Mouse (Mus musculus): ENCODE results near the gene Gsdmc3. TPM values are rescaled to one million over a fixed set of nuclear protein-coding genes. Genes with fewer than 3 reads are reported as not detected.
"Not testable (repeated sequence)": the region's sequence is repeated elsewhere in the genome, so short reads cannot be mapped to it uniquely, and the experiment has no call there.

Gsdmc3 gene
- not detected in 2 replicates for polyA plus RNA-seq (2012; rRNA removed)

- DNase-seq (ENCODE audit: extremely low spot score in 1 of 2, low spot score in 1 of 2), result not testable (repeated sequence)
Observed at GRCm38 (mm10) chr15:63878458-63878857, at the start of gene Gsdmc3. Gene Gsdmc3, minus strand, starts transcription at chr15:63878558.

GRCm38 (mm10) chr15:63926201-63926600, 47.8 kb upstream of the Gsdmc3 start:
- no peak for DNase-seq (ENCODE audit: extremely low spot score in 1 of 2, low spot score in 1 of 2)

GRCm38 (mm10) chr15:63924484-63924883, 46.1 kb upstream of the Gsdmc3 start:
- no peak for DNase-seq (ENCODE audit: extremely low spot score in 1 of 2, low spot score in 1 of 2)

- DNase-seq (ENCODE audit: extremely low spot score in 1 of 2, low spot score in 1 of 2), result not testable (repeated sequence)
Observed at GRCm38 (mm10) chr15:63921618-63922017, 43.3 kb upstream of the Gsdmc3 start.

- not testable (repeated sequence) for DNase-seq (ENCODE audit: extremely low spot score in 1 of 2, low spot score in 1 of 2)
Observed at GRCm38 (mm10) chr15:63919728-63920127, 41.4 kb upstream of the Gsdmc3 start.

GRCm38 (mm10) chr15:63916584-63916983, 38.2 kb upstream of the Gsdmc3 start:
- DNase-seq (ENCODE audit: extremely low spot score in 1 of 2, low spot score in 1 of 2), result not testable (repeated sequence)

GRCm38 (mm10) chr15:63912197-63912596, 33.8 kb upstream of the Gsdmc3 start, which contains the start of gene Gsdmc4:
Gene Gsdmc4, minus strand, starts transcription at chr15:63912297.
- not testable (repeated sequence) for DNase-seq (ENCODE audit: extremely low spot score in 1 of 2, low spot score in 1 of 2)

GRCm38 (mm10) chr15:63909896-63910295, 31.5 kb upstream of the Gsdmc3 start:
- not testable (repeated sequence) for DNase-seq (ENCODE audit: extremely low spot score in 1 of 2, low spot score in 1 of 2)

- peak in 1 of 2 experiments; percentile 39 for DNase-seq (ENCODE audit: extremely low spot score in 1 of 2, low spot score in 1 of 2)
Observed at GRCm38 (mm10) chr15:63895560-63896353, 17.4 kb upstream of the Gsdmc3 start.

- DNase-seq (ENCODE audit: extremely low spot score in 1 of 2, low spot score in 1 of 2), result not testable (repeated sequence)
Observed at GRCm38 (mm10) chr15:63888440-63888839, 10.1 kb upstream of the Gsdmc3 start.

GRCm38 (mm10) chr15:63887949-63888348, 9.6 kb upstream of the Gsdmc3 start:
- DNase-seq (ENCODE audit: extremely low spot score in 1 of 2, low spot score in 1 of 2), result not testable (repeated sequence)

GRCm38 (mm10) chr15:63876160-63876559, 2.2 kb downstream of the Gsdmc3 start:
- DNase-seq (ENCODE audit: extremely low spot score in 1 of 2, low spot score in 1 of 2), result not testable (repeated sequence)

GRCm38 (mm10) chr15:63861965-63862364, 16.4 kb downstream of the Gsdmc3 start:
- DNase-seq (ENCODE audit: extremely low spot score in 1 of 2, low spot score in 1 of 2), result not testable (repeated sequence)

Other genes starting within 250 kb of the Gsdmc3 start
- gene Gsdmc2, start 33.4 kb downstream of the Gsdmc3 start, polyA plus RNA-seq (2012; rRNA removed), result 0.04 TPM in 1 of 2 replicates, not detected in the other
- gene Gsdmc4, start 33.7 kb upstream of the Gsdmc3 start, polyA plus RNA-seq (2012; rRNA removed), result 0.06 and 0.08 TPM in 2 replicates
- gene Fam49b, start 181.9 kb upstream of the Gsdmc3 start, polyA plus RNA-seq (2012; rRNA removed), result 114 and 116 TPM in 2 replicates

Data from frontal cortex, adult 2 months (tissue).